Mouse (Mus musculus): ENCODE results near the gene Brinp2.

DNA sequence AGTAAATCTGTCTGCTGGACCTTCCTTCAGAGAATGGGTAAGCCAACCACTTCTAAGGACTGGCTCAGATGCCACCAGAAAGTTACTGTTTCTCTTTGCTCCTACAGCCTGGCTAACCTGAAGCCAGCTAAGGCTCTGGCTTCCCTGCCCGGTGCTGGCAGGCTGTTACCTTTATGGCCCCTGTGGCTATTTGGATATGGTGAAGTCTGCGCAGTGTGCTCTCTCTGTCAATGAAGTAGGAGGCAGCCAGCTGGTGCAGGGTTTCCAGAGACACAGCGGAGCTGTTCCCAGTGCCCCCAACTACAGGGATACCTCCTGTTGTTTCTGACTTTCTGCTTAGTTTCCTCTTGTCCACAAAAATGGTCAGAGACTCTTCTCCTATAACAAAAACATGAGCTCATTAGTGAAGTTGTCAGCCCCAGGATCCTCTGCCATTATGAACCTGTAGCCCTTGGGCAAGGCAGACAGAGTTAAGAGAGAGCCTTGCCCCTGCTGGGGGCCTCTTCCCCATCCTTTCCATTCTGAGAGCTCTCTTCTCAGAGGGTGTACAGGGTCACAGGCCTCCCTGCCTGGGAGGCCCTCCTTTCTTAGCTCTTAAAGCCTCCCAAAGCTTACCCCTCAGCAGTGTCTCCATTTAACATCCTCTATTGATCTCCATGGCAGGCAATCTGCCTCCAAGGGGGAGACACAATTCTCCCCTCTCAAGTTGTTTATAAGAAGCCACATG, 89.7 kb downstream of the Brinp2 start:
- TF ChIP-seq POLR2A (IDR thresholded peaks at IDR 0.05; ENCODE audit: insufficient read length, low read depth) (no peak), TCF3 (IDR thresholded peaks at IDR 0.05; ENCODE audit: insufficient read length, low read depth) (no peak)

All from myocyte (in vitro differentiated cells).